Mouse (Mus musculus): ENCODE measurements around the gene Sumf2. TPM values are rescaled to one million over a fixed set of nuclear protein-coding genes. Genes with fewer than 3 reads are reported as not detected.

The Sumf2 gene
- polyA plus RNA-seq, 1 experiment from 2014 or later = 48.5 TPM

DNA sequence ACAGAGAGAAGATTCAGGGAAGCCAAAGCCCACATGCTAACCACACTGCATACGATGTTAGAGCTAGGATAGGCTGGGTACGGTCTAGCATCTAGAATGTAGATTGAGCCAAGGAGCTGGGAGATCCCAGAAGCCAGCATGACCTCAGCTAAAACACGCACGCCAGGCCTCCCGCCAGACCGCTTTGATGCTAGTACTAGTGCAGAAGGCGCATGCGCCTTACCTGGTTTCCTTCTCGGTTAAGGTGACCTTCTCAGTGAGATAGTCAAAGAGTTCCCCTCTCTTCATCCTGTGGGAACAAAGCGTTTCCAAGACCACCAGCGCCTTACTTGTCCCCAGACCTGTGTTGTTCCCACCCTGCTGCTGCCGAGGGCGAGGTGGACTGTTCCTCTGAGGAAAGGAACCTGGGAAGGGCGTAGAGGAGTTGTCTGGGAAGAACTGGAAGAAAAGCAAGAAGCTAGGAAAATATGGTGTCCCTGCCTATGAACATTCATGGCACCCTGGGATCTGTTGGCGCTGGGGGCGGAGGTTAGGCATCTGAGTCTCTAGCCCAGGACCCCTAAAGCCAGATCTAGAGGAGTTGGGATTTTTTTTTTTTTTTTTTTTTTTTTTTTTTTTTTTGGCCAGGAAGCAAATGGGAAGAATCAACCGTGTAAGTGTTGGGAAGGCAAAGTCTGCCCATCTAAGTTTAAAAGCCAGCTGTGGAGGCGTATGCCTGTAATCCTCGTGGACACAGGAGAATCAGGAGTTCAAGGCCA is 22.6 kb downstream of the Sumf2 start:
- no peaks in the 10 kb centered on the region for H3K9me3 ChIP-seq (ENCODE audit: control insufficient read depth, low read length)
- no peaks in the 10 kb centered on the region for H3K27me3 ChIP-seq (ENCODE audit: control insufficient read depth, insufficient read depth, low read length)
- no peak overlapping the region for H3K4me2 ChIP-seq (ENCODE audit: low read depth)
- no peak overlapping the region for H3K4me3 ChIP-seq (ENCODE audit: low read depth, low read length)
- no peak overlapping the region for H3K27ac ChIP-seq (ENCODE audit: low read depth, low read length)
- DNase-seq (ENCODE audit: low spot score) (no peak), ATAC-seq (ENCODE audit: insufficient read depth, low FRiP score, low TSS enrichment) (no peak)
- H3K9ac ChIP-seq (ENCODE audit: low read length) = no peak overlapping the region
- H3K4me1 ChIP-seq (ENCODE audit: control insufficient read depth, insufficient read depth, low read length) = no peaks in the 10 kb centered on the region
- WGBS = 86% methylated on average over 19 of the region's 19 CpGs
- H3K36me3 ChIP-seq (ENCODE audit: control insufficient read depth, insufficient read depth, low read length) = no peaks in the 10 kb centered on the region

DNA sequence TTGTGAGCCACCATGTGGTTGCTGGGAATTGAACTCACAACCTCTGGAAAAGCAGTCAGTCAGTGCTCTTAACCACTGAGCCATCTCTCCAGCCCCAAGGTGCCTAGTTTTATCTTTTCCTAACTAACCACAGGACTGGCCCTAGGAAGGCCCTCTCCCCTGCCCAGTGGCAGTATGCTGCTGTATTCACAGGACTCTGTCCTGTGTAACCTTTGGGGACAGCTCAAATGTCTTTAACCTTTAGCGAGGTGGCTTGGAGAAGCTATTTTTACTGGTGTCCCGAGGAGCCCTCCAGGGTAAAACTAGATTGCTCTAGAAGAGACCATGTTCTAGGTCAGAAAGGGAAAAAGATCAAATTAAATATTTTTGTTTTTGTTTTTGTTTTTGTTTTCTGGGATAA is 24.5 kb downstream of the Sumf2 start:
- ATAC-seq (ENCODE audit: insufficient read depth, low FRiP score, low TSS enrichment) (no peak), DNase-seq (ENCODE audit: low spot score) (no peak)
- Histone ChIP-seq H3K4me2 (ENCODE audit: low read depth) (no peak overlapping the region), H3K4me1 (ENCODE audit: control insufficient read depth, insufficient read depth, low read length) (no peaks in the 10 kb centered on the region), H3K27me3 (ENCODE audit: control insufficient read depth, insufficient read depth, low read length) (no peaks in the 10 kb centered on the region), H3K36me3 (ENCODE audit: control insufficient read depth, insufficient read depth, low read length) (no peaks in the 10 kb centered on the region), H3K4me3 (ENCODE audit: low read depth, low read length) (no peak overlapping the region), H3K27ac (ENCODE audit: low read depth, low read length) (no peak overlapping the region), H3K9me3 (ENCODE audit: control insufficient read depth, low read length) (no peaks in the 10 kb centered on the region), H3K9ac (ENCODE audit: low read length) (no peak overlapping the region)
- 88% methylated on average over 2 of the region's 2 CpGs for WGBS

DNA sequence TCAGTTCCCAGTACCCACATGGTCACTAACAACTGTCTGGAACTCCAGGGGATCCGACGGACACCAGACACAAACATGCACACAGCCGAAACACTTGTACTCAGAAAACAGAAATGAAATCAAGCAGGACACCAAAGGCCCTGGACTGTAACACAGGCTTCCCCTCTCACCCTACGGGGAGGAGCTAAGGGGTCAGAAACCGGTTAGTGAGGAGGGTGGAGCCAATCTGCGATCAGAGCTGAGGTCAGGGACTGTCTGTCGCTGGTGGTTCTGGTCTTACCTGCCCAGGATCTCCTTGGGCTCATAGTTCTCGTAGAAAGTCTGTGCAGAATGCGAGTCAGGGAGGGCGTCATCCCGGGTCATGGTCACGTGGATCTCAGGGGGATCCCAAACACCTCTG is 27.2 kb downstream of the Sumf2 start:
- ATAC-seq (ENCODE audit: insufficient read depth, low FRiP score, low TSS enrichment) = no peak
- H3K4me1 ChIP-seq (ENCODE audit: control insufficient read depth, insufficient read depth, low read length) = no peaks in the 10 kb centered on the region

DNA sequence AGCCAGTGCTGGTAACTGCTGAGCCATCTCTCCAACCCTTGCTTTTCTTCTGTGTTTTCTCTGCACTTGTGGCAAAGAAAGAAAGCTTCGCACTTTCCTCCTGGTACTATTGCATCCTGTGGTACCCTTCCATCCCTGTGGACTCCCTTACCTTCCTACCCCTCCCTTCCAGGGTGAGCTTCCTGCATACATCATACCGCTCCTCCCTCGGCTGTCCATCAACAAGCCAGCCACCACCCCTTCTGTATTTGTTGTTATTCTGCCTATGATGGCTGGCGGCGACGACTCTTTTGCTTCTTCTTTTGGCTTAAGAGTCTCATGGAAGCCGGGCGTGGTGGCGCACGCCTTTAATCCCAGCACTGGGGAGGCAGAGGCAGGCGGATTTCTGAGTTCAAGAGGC is 28.3 kb downstream of the Sumf2 start:
- Histone ChIP-seq H3K4me1 (ENCODE audit: control insufficient read depth, insufficient read depth, low read length) (no peaks in the 10 kb centered on the region), H3K4me3 (ENCODE audit: low read depth, low read length) (no peak overlapping the region), H3K4me2 (ENCODE audit: low read depth) (no peak overlapping the region), H3K27me3 (ENCODE audit: control insufficient read depth, insufficient read depth, low read length) (no peaks in the 10 kb centered on the region), H3K36me3 (ENCODE audit: control insufficient read depth, insufficient read depth, low read length) (no peaks in the 10 kb centered on the region), H3K9ac (ENCODE audit: low read length) (no peak overlapping the region), H3K27ac (ENCODE audit: low read depth, low read length) (no peak overlapping the region), H3K9me3 (ENCODE audit: control insufficient read depth, low read length) (no peaks in the 10 kb centered on the region)
- no peak for ATAC-seq (ENCODE audit: insufficient read depth, low FRiP score, low TSS enrichment)
- WGBS = 78% methylated on average over 11 of the region's 11 CpGs
- no peak for DNase-seq (ENCODE audit: low spot score)

More for the DNA sequence above, 27.2 kb downstream of the Sumf2 start:
- H3K9me3 ChIP-seq (ENCODE audit: control insufficient read depth, low read length) = no peaks in the 10 kb centered on the region
- H3K9ac ChIP-seq (ENCODE audit: low read length) = no peak overlapping the region
- H3K4me3 ChIP-seq (ENCODE audit: low read depth, low read length) = no peak overlapping the region
- no peaks in the 10 kb centered on the region for H3K36me3 ChIP-seq (ENCODE audit: control insufficient read depth, insufficient read depth, low read length)
- no peak overlapping the region for H3K4me2 ChIP-seq (ENCODE audit: low read depth)
- H3K27ac ChIP-seq (ENCODE audit: low read depth, low read length) = no peak overlapping the region
- no peaks in the 10 kb centered on the region for H3K27me3 ChIP-seq (ENCODE audit: control insufficient read depth, insufficient read depth, low read length)
- no peak for DNase-seq (ENCODE audit: low spot score)
- 86% methylated on average over 12 of the region's 12 CpGs for WGBS

DNA sequence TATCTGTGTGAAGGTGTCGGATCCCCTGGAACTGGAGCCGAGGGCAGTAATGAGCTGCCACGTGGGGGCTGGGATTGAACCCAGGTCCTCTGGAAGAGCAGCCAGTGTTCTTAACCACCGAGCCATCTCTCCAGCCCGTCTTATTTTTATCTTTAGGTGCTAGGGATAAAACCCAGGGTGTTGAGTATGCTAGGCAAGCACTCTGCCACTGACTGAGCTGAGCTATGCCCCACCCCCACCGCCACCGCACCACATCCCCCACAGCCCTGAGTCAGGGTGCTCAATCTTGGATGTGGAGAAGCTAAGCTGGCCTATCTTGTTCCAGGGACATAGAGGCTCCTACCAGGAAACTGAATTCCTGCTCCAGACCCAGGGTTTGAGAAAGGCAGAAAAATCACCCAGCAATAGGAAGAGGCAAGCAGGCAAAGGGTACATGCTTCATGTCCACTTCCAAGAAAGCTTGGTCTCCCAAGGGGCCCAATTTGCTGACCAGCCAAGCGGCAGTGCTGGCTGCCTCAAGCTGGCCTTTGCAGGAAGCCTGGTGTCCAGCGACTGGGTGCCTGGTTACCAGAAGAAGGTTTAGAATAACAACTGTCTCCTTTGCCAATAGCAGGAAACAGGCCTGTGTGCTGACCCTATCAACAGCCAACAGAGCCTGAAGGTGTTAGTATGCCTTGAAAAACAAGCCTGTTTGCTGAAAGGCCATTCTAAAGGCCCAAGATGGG is 31.1 kb downstream of the Sumf2 start:
- no peaks in the 10 kb centered on the region for H3K27me3 ChIP-seq (ENCODE audit: control insufficient read depth, insufficient read depth, low read length)
- peaks cover 5% of the 10 kb centered on the region; the same call in 1 of the 2 replicates for H3K36me3 ChIP-seq (ENCODE audit: control insufficient read depth, insufficient read depth, low read length)
- no peak overlapping the region for H3K4me3 ChIP-seq (ENCODE audit: low read depth, low read length)
- H3K4me1 ChIP-seq (ENCODE audit: control insufficient read depth, insufficient read depth, low read length) = no peaks in the 10 kb centered on the region
- no peak overlapping the region for H3K27ac ChIP-seq (ENCODE audit: low read depth, low read length)
- H3K9ac ChIP-seq (ENCODE audit: low read length) = no peak overlapping the region
- H3K4me2 ChIP-seq (ENCODE audit: low read depth) = no peak overlapping the region
- ATAC-seq (ENCODE audit: insufficient read depth, low FRiP score, low TSS enrichment) (no peak), DNase-seq (ENCODE audit: low spot score) (no peak)
- WGBS = 77% methylated on average over 9 of the region's 9 CpGs
- H3K9me3 ChIP-seq (ENCODE audit: control insufficient read depth, low read length) = no peaks in the 10 kb centered on the region

DNA sequence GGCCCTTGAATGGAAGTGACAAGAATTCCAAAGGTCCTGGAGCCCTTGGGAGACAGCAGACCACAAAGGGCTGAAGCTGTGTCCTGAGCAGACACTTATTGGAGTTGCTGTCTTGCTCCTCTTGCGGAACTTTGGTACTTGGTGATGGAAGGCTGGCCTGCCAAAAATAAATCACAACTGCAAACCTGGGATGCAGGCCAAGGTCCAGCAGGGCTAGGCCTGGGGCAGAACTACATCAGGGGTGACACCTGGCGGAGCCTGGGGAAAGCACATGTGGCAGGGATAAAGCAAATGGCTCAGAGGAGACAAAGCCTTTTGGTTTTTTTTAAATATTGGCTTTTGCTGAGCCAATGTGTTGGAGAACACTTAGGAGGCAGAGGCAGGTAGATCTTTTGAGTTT is 32.2 kb downstream of the Sumf2 start:
- ATAC-seq (ENCODE audit: insufficient read depth, low FRiP score, low TSS enrichment) (no peak), DNase-seq (ENCODE audit: low spot score) (no peak)
- H3K27me3 ChIP-seq (ENCODE audit: control insufficient read depth, insufficient read depth, low read length) = no peaks in the 10 kb centered on the region
- no peak overlapping the region for H3K9ac ChIP-seq (ENCODE audit: low read length)
- H3K27ac ChIP-seq (ENCODE audit: low read depth, low read length) = no peak overlapping the region
- H3K9me3 ChIP-seq (ENCODE audit: control insufficient read depth, low read length) = no peaks in the 10 kb centered on the region
- no peaks in the 10 kb centered on the region for H3K4me1 ChIP-seq (ENCODE audit: control insufficient read depth, insufficient read depth, low read length)
- 62% methylated on average over 2 of the region's 2 CpGs for WGBS
- H3K4me2 ChIP-seq (ENCODE audit: low read depth) = no peak overlapping the region
- H3K36me3 ChIP-seq (ENCODE audit: control insufficient read depth, insufficient read depth, low read length) = peaks cover 10% of the 10 kb centered on the region; the same call in 1 of the 2 replicates
- no peak overlapping the region for H3K4me3 ChIP-seq (ENCODE audit: low read depth, low read length)

DNA sequence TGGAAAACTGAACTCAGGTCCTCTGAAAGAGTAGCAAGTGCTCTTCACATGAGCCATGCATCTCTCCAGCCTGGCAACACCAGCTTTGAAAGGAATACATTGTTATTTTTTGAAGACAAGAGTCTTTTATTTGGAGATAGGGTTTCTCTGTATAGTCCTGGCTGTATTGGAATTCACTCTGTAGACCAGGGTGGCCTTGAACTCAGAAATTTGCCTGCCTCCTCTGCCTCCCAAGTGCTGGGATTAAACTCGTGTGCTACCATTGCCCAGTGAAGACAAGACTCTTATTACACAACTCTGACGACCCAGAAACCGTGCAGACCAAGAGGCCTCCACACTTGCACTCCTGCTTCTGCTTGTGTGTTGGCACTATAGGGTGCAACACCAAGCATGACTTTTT is 33.1 kb downstream of the Sumf2 start:
- Histone ChIP-seq H3K4me1 (ENCODE audit: control insufficient read depth, insufficient read depth, low read length) (no peaks in the 10 kb centered on the region), H3K36me3 (ENCODE audit: control insufficient read depth, insufficient read depth, low read length) (peaks cover 10% of the 10 kb centered on the region; the same call in 1 of the 2 replicates), H3K9me3 (ENCODE audit: control insufficient read depth, low read length) (no peaks in the 10 kb centered on the region), H3K27me3 (ENCODE audit: control insufficient read depth, insufficient read depth, low read length) (no peaks in the 10 kb centered on the region), H3K4me3 (ENCODE audit: low read depth, low read length) (no peak overlapping the region), H3K4me2 (ENCODE audit: low read depth) (no peak overlapping the region), H3K27ac (ENCODE audit: low read depth, low read length) (no peak overlapping the region), H3K9ac (ENCODE audit: low read length) (no peak overlapping the region)
- DNase-seq (ENCODE audit: low spot score) (no peak), ATAC-seq (ENCODE audit: insufficient read depth, low FRiP score, low TSS enrichment) (no peak)
- 79% methylated on average over 3 of the region's 3 CpGs for WGBS

DNA sequence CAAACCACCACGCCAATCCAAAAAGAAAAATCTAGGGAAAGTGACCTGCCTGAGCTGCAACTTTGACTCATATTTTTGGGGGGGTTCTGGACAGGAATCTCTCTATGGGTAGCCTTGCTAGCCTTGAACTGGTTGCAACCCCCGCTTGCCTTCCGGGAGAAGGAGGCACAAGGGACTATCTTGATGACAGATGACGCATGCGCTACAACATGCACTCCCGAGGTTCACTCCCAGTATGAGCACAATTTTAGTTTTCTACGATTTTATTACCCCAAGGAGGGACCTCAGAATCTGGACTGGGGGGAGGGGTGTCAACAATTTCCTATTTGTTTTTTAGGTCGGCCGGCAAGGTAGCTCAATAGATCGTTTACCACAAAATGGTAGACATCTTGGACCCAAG is 39.5 kb downstream of the Sumf2 start:
- Histone ChIP-seq H3K27me3 (ENCODE audit: control insufficient read depth, insufficient read depth, low read length) (no peaks in the 10 kb centered on the region), H3K9me3 (ENCODE audit: control insufficient read depth, low read length) (no peaks in the 10 kb centered on the region), H3K9ac (ENCODE audit: low read length) (peak overlapping the region; percentile 88), H3K4me2 (ENCODE audit: low read depth) (peak overlapping the region; percentile 84), H3K36me3 (ENCODE audit: control insufficient read depth, insufficient read depth, low read length) (peaks cover 10% of the 10 kb centered on the region; the same call in 1 of the 2 replicates), H3K4me1 (ENCODE audit: control insufficient read depth, insufficient read depth, low read length) (no peaks in the 10 kb centered on the region), H3K27ac (ENCODE audit: low read depth, low read length) (no peak overlapping the region; the same call in 1 of the 2 replicates), H3K4me3 (ENCODE audit: low read depth, low read length) (peak overlapping the region; percentile 72)
- 47% methylated on average over 10 of the region's 10 CpGs for WGBS
- no peak for ATAC-seq (ENCODE audit: insufficient read depth, low FRiP score, low TSS enrichment)
- DNase-seq (ENCODE audit: low spot score) = peak; percentile 30
